Mouse (Mus musculus) thymus, adult 18-20 months (tissue): ENCODE results near the gene Pik3c2a.

Experiments used
- DNase-seq, 2 experiments: peaks; one replicate each; pipeline ENCODE4 v3.0.0; 2022; ENCODE audit warnings: mixed read lengths in 2 of 2

The Pik3c2a gene

GRCm38 (mm10) chr7:116292377-116292776 is 150.9 kb downstream of the Pik3c2a start:
- no peak for DNase-seq

DNA sequence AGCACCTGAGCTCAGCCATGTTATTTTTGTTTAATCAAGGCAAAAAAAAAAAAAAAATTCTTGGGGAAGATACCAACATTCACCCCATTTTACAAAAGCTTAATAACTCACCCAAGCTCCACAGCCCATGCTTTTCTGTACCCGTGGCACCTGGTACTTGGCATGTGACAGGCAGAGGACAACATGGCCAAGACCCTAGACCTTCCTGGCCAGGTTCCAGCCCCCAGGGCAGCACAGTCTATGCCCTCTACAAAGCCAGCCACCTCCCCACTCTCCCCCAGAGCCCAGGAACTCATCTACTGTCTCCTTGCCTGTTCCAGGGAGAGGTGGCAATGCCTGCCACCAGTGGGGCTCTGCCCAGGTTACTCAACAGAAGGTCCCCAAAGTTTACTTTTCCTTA is 152.7 kb downstream of the Pik3c2a start:
- no peak for DNase-seq

GRCm38 (mm10) chr7:116288996-116289395 is 154.3 kb downstream of the Pik3c2a start:
- DNase-seq = no peak

GRCm38 (mm10) chr7:116287959-116288358 is 155.3 kb downstream of the Pik3c2a start:
- DNase-seq = no peak
